Mouse (Mus musculus): Measurements from ENCODE around the gene Nectin4.

Gene Nectin4

GRCm38 (mm10) chr1:171360253-171360652, 9.6 kb upstream of the Nectin4 start:
- no peak for DNase-seq (ENCODE audit: low spot score in 2 of 2)

- peak; percentile 89 to 95 for DNase-seq (ENCODE audit: low spot score in 2 of 2)
These were observed 9.2 kb upstream of the Nectin4 start, which contains the start of gene Klhdc9 for GRCm38 (mm10) chr1:171360656-171361055. Gene Klhdc9, minus strand, starts transcription at chr1:171360798.

GRCm38 (mm10) chr1:171361106-171362103, 8.5 kb upstream of the Nectin4 start:
- DNase-seq (ENCODE audit: low spot score in 2 of 2) = peak; percentile 77 to 87

- DNase-seq (ENCODE audit: low spot score in 2 of 2) = no peak
These were observed 4.0 kb upstream of the Nectin4 start for GRCm38 (mm10) chr1:171365934-171366333.

GRCm38 (mm10) chr1:171372880-171373279, 3.0 kb downstream of the Nectin4 start:
- no peak for DNase-seq (ENCODE audit: low spot score in 2 of 2)

- no peak for DNase-seq (ENCODE audit: low spot score in 2 of 2)
These were observed 4.0 kb downstream of the Nectin4 start for GRCm38 (mm10) chr1:171373946-171374345.

GRCm38 (mm10) chr1:171375646-171376097, 5.8 kb downstream of the Nectin4 start:
- DNase-seq (ENCODE audit: low spot score in 2 of 2) = peak in 1 of 2 experiments; percentile 60

- DNase-seq (ENCODE audit: low spot score in 2 of 2) = peak in 1 of 2 experiments; percentile 57
These were observed 8.4 kb downstream of the Nectin4 start for GRCm38 (mm10) chr1:171378298-171378697.

- peak; percentile 75 to 88 for DNase-seq (ENCODE audit: low spot score in 2 of 2)
These were observed 10.2 kb downstream of the Nectin4 start for GRCm38 (mm10) chr1:171379935-171380599.

GRCm38 (mm10) chr1:171382096-171382620, 12.3 kb downstream of the Nectin4 start:
- DNase-seq (ENCODE audit: low spot score in 2 of 2) = peak in 1 of 2 experiments; percentile 62

- peak in 1 of 2 experiments; percentile 62 for DNase-seq (ENCODE audit: low spot score in 2 of 2)
These were observed 14.5 kb downstream of the Nectin4 start for GRCm38 (mm10) chr1:171384361-171384760.

GRCm38 (mm10) chr1:171385171-171385570, 15.3 kb downstream of the Nectin4 start:
- peak in 1 of 2 experiments; percentile 65 for DNase-seq (ENCODE audit: low spot score in 2 of 2)

GRCm38 (mm10) chr1:171387099-171387498, 17.2 kb downstream of the Nectin4 start:
- DNase-seq (ENCODE audit: low spot score in 2 of 2) = peak in 1 of 2 experiments; percentile 67

- peak; percentile 80 to 84 for DNase-seq (ENCODE audit: low spot score in 2 of 2)
These were observed 18.6 kb downstream of the Nectin4 start, which contains the start of gene Arhgap30 for GRCm38 (mm10) chr1:171388376-171389102. Gene Arhgap30, plus strand, starts transcription at chr1:171388954.

GRCm38 (mm10) chr1:171390101-171390500, 20.2 kb downstream of the Nectin4 start:
- DNase-seq (ENCODE audit: low spot score in 2 of 2) = peak; percentile 72 to 82

- DNase-seq (ENCODE audit: low spot score in 2 of 2) = no peak
These were observed 31.9 kb downstream of the Nectin4 start for GRCm38 (mm10) chr1:171401821-171402220.

GRCm38 (mm10) chr1:171402991-171403390, 33.1 kb downstream of the Nectin4 start:
- DNase-seq (ENCODE audit: low spot score in 2 of 2) = no peak

- DNase-seq (ENCODE audit: low spot score in 2 of 2) = no peak
These were observed 37.4 kb downstream of the Nectin4 start for GRCm38 (mm10) chr1:171407263-171407662.

GRCm38 (mm10) chr1:171410231-171410630, 40.3 kb downstream of the Nectin4 start:
- no peak for DNase-seq (ENCODE audit: low spot score in 2 of 2)

- peak; percentile 92 to 97 for DNase-seq (ENCODE audit: low spot score in 2 of 2)
These were observed 41.1 kb downstream of the Nectin4 start, which contains the start of gene Usf1 for GRCm38 (mm10) chr1:171410947-171411484. Gene Usf1, plus strand, starts transcription at chr1:171411313.

GRCm38 (mm10) chr1:171411492-171411941, 41.6 kb downstream of the Nectin4 start:
- DNase-seq (ENCODE audit: low spot score in 2 of 2) = peak in 1 of 2 experiments; percentile 82

Measured in spleen, postnatal 4 days (tissue).